Mouse (Mus musculus) testis, postnatal 10 days (tissue): ENCODE measurements around the gene Cactin.

Source experiments
- DNase-seq: peaks from one replicate; pipeline ENCODE4 v3.0.0; 2021; ENCODE audit warnings: low spot score

The Cactin gene

DNA sequence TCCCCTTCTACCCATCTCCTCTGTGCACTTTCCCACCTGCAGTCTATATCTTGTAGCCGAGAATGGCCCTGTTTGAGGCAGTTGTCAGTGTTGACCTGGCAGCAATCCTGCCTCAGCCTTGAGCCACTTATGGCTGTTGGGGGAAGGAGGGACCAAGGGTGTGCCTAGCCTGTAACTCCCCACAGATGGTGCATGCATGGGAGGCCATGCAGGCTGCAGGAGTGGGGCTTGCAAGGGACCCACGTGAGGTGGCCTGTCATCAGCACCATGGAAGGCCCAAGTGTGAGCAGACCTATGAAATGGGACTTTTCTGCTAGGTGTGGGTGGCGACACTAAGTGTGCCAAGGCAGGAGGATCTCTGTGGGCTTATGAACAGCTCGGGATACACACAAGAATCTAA is 44.2 kb downstream of the Cactin start:
- no peak for DNase-seq

DNA sequence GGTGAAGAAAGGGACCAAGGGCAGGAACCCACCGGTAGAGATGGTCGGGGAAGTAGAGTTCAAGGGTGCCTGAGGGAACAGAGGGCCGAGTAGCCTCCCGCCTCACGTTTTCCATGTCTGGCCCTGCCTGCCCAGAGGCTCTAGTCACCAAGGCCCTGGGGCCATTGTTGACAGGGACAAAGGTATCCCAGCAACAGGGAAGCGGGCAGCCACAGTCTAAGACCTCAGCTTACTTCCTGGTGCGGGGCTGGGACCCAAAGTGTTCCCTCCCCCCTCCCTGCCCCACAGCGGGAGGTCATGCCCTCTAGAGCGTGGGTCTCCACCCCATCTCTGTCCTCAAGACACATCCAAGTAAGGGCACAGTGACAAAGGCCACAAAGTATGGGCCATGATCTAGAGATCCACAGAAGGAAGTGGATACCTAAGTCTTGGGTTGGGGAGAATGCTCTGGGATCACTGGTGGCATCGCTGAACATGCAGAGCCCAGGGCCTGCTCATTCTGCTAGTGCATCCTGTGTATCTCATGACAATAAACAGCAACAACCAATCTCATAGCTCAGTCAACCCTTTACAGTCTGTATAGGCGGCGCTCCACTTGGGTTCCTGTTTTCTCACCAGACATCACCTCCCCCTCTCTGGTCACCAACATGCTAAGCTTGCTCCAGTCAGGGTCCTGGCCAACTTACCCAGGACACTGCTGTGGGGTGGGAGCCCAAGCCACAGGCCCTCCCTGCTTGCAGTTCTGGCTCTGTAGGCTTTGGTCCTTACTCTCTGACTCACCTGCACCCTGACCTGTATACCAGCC is 45.0 kb downstream of the Cactin start, which contains the start of gene 4930404N11Rik:
4930404N11Rik (minus strand) TSS at position 145 of the 805 bp plus-strand sequence.
- no peak for DNase-seq

DNA sequence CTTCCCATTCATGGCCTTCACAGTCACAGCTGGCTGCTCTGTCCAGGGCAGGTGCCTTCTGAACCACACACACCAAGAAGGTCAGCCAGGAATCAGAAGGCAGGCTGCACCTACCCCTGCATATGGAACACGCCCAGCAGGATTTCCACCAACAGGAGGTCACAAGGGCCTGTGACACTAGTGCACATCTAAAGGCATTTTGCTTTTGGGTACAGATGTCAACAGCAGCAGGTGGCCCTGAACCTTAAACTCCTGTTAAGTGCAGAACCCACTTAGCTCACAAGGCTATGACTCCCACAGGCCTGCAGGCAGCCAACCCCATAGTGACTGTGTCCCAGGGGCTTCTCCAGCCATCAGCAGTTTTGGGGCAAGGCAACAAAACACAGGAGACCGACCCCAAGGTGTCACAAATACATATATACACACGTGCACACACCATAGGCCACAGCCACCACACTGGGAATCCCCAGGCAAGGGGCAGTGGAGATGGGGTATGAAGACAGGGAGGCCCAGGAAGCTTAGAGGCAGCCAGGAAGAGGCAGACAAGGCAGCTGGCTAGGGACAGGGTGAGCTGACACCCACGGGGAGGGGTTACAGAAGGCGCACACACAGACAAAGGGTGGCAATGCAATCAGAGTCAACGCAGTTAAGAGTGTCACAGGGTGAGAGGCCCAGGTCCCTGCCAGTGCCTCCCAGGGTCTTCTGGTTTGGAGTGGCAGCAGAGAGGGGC is 45.7 kb downstream of the Cactin start:
- DNase-seq: no peak

DNA sequence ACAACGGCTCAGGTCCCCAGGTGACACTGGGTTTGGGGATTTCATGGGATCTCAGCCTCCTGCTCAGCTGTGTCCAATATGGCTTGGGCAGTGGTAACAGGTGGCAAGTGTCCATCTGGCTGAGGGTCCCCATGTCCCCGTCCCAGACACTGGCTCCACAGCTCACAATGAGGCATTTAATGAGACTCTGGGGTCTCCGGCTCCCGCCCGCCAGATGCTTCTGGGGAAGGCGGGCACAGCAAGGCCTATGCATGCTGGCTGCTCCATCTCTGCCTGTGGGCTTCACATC is 46.2 kb downstream of the Cactin start:
- no peak for DNase-seq

DNA sequence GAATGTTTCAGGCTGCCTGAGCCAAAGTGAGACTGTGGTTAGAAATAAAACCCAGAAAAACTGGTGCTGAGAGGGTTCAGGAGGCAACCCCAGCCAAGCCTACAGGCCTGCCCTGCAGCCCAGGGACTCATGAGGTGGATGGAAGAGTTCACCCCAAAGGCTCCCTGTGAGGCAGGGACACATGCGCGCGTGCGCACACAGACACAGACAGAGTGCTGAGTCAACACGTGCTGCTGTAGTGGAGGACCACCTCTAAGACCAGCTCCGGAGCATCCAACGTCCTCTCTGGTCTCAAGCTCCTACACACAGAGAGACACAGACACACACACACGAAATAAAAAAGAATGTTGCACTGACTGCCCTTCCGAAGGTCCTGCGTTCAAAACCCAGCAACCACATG is 54.4 kb downstream of the Cactin start:
- no peak for DNase-seq
